Mouse (Mus musculus) frontal cortex, postnatal 14 days (tissue): ENCODE measurements around the gene Gucy2d.

Experiments
- DNase-seq, 2 experiments: peaks; one replicate each; pipeline ENCODE4 v3.0.0; 2022; ENCODE audit warnings: low spot score in 2 of 2

Gucy2d gene

DNA sequence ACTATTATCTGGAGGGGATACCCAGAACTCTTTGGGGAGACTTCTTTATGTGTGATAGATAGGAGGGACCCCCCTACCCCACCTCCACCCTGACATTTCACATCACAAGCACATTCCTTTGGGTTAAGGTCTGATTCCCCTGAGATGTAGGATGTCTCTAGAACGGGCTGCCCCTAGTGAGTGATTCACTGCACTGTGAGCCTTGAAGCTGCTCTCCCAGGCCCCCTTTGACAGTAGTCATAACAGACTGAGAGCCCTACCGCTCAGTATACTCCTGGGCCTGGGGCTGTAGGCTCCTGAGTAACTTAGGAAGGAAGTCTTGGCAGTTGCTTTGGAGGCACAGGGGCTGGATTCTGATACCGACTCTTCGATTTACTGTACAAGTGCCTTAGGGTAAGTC, 50.1 kb downstream of the Gucy2d start:
- DNase-seq, result no peak

DNA sequence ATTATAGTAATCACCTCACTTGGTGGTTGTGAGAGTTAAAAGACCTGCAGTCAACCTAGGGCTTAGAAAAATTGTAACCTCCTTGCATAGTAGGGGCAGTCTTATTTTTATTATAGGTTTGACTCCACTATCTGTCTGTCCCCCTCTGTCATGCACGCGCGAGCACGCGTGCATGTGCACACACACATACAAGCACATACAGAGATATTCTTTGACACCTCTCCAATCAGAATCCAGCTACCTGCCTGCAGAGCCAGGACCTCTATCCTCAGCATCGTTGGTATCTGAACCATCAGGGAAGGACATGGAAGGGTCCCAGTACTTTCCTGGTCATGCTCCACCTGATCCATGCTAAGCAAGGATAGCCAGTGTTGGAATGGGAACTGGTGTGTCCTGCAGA, 50.7 kb downstream of the Gucy2d start:
- no peak for DNase-seq

DNA sequence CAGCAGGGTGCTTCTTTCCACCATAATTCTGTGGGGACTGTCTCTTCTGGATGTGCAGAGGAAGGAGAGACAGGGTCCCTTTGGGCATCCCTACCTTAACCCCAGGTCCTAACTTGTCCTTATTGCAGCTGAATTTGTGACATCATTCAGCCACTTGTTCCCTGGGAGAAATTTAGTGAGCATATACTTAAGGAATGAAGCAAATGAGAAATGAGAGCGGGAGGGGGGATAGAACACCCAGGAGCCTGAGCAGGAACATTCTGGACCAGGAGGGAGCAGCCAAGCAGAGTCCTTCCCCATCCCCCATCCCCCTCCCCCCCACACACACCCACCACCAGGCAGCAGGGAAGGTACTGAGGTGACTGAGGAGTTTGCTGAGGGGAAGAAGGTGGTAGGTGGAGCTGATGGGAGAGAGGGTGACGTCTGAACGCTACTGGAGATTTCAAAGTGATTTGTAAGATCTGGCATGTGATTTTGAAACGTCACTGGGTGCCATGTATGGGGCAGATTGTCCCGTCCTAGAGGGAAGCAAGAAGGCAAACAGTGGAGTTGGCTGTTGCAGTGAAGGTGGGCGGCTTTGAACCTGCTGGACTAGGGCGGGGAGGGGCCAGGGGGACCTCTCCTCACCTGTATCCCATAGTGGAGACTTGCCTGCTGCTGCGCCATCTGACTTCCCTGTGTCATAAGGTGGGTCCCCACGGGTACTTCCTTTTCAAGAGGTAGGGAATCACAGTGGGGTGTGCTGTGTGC, 51.4 kb downstream of the Gucy2d start:
- DNase-seq, result no peak

DNA sequence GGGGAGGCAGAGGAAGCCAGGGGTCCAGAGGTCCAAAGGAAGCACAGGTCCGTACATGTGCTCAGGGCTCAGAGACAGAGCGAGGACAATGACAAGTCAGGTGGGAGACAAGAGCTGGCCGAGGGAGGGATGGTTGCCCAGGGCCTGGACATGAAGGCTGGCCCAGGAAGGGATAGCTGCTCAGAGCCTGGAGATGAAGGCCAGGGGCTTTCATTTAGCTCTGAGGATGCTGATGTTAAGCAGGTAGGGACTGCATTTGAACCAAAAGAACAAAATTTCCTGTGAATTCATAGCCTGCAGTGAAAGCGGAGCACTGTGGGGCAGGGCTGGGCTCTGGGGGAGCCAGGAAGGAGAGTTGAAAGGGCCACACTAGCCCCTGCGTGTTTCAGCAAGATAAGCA, 52.1 kb downstream of the Gucy2d start:
- DNase-seq, result no peak

DNA sequence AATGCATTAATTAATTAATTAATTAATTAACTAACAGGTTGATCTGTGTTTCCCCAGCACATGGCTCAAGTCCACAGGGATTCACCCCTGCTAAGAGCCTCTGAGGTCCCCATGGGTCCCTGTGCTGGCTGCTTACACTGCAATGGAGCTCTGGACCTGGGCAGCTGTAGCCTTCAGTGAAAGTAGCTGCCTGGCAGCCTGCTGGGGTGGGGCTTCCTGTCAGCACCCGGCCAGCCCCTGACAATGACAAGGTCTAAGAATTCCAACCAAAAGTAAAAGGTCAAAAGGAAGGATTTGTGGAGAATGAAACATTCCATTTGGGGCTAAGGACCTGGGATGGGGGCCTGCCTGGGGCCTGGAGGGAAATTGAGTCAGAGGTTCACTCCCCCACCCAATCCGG, 53.1 kb downstream of the Gucy2d start:
- no peak for DNase-seq

DNA sequence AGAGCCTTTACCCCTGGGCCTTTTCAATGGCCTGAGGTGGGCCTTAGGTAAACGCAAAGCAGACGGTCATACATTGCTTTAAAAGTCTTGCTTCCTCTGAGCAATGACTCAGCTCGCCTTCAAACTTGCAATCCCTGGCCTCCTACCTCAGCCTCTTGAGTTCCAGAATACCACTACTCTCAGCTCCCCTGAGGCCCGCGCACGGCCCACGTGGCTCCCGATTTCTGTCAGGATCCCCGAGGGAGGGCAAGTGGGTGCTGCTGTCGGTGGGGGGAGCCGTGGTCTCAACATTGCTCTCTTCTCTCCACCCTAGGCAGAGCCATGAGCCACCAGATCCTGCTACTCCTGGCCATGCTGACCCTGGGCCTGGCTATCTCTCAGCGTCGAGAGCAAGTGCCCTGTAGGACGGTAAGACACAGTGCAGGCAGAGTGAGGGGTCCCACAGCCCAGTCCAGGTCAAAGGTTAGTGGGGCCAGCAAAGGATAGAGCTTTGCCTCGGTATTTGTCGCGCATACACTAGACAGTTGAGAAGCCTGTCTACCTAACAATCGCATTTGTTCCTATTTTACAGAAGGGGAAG, 53.8 kb downstream of the Gucy2d start:
- DNase-seq, result no peak

DNA sequence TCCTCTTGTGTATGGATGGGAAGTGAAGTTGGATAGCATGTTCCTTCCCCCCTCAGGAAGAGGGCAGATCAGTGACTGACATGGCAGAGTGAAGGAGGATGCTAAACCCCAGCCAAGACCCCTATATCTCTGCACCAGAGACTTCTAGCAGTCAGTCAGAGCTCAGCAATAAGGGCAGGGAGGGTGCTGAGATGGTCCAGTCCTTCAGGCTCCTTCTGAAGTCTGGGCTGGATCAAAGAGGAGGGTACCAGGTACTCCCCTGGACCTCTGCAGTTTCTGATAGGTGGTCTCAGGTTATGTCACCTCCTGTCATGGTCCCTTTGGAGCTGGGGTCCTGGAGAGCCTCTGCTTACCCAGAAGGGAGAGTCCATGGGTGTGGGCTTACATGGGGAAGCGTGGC, 55.4 kb downstream of the Gucy2d start:
- no peak for DNase-seq

DNA sequence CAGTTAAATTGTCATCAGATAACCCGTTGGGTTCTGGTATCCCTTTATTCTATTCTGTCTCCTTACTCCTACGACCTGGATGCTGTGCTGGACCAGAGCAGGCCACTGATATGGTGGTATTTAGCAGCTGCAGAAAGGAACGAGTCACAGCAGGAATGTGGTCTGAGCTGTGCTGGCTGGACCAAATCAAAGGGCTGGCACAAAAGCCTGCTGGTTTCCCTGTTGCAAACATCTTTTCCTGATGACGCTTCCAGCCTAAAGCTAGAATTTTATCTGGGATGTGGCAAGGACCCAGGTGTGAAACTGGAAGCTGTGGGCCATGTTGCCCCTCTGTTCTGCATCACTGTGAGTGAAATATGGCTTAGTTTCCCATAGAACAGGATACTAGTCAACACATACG, 57.2 kb downstream of the Gucy2d start:
- no peak for DNase-seq

DNA sequence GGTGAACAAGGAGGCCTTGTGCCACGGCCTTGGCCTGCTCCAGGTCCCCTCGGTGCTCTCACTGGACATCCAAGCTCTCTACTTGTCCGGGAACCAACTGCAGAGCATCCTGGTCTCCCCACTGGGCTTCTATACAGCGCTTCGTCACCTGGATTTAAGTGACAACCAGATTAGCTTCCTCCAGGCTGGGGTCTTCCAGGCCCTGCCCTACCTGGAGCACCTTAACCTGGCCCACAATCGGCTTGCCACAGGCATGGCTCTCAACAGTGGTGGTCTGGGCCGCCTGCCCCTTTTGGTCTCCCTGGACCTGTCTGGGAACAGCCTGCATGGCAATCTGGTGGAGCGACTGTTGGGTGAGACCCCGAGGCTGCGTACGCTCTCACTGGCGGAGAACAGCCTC, 57.9 kb downstream of the Gucy2d start:
- no peak for DNase-seq

DNA sequence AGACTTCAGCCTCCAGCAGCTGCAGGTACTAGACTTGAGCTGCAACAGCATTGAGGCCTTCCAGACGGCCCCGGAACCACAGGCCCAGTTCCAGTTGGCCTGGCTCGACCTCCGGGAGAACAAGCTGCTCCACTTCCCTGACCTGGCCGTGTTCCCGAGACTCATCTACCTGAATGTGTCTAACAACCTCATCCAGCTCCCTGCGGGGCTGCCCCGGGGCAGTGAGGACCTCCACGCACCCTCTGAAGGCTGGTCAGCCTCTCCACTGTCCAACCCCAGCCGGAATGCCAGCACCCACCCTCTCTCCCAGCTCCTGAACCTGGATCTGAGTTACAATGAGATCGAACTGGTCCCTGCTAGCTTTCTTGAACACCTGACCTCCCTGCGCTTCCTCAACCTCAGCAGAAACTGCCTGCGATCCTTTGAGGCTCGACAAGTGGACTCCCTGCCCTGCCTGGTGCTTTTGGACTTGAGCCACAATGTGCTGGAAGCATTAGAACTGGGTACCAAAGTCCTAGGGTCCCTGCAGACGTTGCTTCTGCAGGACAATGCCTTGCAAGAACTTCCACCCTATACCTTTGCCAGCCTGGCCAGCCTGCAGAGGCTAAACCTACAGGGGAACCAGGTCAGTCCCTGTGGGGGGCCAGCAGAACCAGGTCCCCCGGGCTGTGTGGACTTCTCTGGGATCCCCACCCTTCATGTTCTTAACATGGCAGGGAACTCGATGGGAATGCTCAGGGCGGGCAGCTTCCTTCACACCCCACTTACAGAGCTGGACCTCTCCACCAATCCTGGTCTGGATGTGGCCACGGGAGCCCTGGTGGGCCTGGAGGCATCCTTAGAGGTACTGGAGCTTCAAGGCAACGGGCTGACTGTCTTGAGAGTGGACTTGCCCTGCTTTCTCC, 58.7 kb downstream of the Gucy2d start:
- DNase-seq, result no peak

DNA sequence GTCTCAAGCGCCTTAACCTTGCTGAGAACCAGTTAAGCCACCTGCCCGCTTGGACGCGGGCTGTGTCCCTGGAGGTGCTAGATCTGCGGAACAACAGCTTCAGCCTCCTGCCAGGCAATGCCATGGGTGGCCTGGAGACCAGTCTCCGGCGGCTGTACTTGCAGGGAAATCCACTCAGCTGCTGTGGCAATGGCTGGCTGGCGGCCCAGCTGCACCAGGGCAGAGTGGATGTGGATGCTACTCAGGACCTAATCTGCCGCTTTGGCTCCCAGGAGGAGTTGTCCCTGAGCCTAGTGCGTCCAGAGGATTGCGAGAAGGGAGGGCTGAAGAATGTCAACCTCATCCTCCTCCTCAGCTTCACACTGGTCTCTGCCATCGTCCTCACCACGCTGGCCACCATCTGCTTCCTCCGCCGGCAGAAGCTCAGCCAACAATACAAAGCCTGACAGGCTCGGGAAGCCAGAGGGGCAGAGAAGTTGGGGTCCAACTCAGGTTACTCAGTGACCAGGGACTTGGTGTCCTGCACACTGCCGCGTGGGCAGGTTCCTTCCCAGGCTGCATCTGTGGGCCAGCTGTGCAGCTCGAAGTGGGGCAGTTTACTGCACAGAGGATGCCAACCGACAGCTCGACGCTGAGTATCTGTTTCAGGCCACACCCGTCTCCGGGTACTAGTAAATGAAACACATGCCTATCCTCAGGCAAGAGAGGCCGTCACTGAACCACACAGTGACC, 59.5 kb downstream of the Gucy2d start:
- DNase-seq, result no peak

DNA sequence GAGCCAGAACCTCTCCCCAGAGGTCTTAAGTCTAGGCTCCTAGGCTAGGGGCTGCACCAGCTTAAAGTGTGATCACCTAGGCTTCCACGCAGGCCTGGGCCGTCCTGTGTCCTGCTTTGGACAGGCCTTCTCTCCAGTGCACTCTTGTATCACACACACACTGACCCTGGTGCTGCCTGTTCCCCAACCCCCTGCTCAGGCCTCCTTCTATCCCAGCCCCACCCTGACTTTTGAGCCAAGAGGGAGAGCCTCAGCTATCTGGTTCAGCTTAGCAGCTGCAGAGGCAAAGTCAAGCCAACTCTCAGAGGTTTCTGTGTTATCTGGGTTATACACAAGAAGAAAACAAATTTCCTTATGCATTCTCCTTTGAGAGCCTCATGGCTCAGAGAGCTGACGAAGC, 60.3 kb downstream of the Gucy2d start:
- no peak for DNase-seq

DNA sequence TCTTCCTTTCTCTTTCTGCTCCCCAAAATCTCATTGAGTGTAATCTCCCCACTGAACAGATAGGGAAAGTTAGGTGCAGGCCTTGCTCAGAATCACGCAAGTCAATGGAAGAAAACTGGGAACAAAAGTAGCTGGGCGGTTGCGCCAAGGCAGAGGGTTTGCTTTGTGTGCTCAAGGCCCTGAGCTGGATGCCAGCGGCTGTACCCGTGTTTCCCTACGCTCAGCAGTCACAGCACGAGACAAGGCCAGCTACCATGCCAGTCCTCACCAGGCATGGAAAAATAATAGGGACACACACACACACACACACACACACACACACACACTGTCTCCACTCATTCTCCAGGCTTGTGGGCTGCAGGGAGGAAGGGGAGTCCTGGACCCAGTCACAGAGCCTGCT, 60.9 kb downstream of the Gucy2d start:
- no peak for DNase-seq

DNA sequence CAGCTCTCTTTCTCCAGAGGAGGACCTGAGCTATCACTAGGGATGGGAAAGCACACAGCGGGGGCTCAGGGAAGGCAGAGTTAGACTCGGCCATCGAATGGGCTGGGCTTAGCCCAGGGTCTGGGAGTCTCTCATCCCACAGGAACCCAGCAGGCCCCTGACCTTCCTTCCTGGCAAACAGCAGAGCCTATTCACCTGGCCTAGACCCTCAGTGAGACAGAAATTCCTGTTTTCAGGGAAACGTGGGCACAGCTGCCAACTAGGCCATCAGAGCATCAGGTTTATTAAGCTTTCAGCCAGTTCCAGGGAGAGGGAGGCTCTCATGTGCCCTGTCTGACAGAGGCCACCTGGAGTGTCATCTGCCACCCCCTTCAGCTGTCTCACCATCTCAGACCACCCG, 62.7 kb downstream of the Gucy2d start:
- DNase-seq, result no peak

DNA sequence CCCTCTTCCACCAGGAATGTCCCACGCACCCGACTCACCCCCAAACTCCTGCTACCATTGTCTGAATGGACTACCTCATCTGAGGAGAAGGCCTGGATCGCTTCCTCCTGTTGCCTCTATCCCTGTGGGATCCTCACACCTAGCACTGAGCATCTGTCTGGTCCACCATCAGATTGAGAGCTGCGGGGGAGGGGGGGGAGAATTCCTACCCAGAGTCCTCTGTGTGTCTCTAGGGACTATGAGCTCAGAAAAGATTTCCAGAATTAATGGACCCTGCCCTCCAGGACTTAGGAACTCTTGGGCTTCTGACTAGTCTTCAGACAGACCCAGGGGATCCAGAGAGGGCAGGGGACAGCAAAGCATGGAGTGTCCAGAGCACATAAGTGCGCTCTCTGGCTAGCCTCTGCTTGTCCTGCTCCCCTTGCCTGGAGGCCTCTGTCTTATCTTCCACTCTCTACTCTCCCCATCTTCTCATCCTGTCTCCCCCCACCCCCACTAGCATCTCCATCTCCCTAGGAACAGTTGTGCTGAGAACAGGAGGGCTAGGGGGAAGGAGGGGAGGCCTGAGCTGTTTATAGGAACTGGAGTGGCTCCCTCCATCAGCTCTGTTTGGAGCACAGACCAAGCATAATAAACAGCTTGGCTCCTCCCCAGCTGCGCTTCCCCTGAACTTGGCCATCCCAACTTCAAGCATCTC, 63.9 kb downstream of the Gucy2d start:
- DNase-seq, result no peak

DNA sequence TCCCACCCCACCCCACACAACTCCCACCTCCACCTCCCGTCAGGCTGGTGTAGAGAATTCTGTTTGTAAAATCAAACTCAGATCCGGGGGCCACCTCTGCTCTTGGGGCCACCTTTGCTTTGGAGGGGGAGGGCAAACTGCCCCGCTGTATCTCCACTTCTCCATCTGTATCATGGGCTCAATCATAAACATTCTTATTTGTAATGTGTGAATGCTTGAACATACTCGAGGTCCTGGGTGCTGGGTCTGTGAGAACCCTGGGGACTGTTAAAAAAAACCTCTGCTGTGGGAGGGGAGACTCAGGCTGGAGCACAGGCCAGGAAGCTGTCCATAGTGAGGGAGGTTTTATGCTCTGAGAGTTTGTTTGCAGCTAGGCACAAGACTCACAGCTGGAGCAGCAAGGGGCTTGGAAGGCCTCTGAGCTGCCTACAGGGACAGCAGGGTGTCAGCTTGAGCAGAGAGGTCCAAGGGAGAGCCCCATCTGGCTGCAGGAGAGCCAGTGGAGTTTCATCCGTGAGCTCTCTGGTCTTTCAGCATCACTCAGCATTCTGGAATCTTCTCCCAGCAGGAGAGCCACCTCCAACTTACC, 64.6 kb downstream of the Gucy2d start:
- no peak for DNase-seq

DNA sequence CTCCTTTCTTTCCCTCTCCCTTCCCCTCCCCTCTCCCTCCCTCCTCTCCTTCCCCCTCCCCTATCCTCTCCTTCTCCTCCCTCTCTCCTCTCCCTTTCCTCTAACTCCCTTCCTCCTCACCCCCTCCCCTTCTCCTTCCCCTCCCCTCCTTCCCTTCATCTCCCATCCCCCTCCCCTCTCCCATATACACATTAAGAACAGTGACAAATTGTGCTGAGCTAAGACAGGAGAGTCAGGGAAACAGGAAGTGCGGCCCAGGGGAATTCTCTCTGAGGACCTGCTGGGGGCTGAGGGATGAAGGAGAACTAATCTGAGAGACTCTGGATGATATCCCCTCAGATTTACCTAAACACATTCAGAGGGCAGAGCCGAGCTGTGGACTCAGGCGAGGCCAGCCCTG, 65.4 kb downstream of the Gucy2d start:
- DNase-seq, result no peak

DNA sequence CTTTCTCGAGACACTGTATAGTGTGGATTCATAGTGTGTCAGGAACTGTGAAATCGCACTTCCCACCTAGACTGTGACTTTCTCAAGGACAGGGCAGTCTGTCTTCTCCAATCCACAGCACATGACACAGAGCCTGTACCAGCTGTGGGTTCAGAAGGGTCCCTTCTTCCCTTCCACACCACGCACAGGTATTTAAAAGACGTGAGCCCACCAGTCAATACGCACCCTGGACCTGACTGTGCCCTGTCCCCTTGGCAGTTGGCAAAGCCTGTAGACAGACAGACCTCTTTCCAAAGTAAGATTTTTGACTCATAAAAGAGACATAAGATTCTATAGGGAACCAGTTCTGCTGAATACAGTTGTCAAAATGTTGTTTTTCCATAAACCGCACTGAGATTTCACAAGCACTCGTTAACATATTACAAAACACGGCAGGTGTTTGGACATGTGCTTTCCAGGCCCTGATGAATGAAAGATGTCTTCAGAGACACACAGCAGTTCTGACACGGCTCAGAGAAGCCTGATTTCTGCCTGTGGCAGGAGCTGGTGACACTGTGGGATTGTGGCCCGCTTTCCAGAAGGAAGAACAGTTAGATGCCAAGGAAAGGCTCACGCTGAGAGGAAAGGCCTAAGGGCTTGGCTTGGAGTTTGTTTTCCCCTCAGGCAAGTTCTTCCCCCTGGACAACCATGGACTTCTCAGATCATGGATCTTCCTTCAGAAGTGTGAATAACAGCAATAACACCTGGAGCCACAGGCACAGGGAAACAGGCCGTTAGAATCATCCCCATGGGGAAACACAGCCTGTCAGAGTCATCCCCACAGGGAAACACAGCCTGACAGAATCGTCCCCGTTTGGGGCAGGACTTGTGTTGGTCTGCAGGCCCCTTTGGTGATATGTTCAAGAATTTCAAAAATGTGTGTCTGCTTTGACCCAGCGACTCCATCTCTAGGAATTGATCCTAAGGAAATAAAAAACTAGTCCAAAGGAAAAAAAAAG, 71.0 kb downstream of the Gucy2d start:
- no peak for DNase-seq

DNA sequence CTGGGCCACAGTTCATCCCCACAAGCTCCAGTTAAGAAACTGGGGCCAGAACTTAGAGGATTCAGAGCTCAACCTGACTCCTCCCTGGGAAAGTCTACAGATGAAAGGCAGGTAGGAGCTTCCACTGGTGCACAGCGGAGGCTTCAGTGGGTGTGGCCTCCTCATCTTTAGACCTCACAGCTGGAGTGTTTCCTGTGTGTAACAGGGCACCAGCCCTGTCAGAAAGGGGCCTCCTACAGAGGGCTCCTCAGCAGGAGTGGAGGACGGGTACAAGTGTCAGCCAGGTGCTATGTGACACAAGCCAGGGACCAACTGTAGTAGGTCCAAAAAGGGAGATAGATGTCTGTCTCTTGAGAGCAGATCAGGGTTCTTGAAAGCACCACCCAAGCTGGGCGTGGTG, 73.0 kb downstream of the Gucy2d start:
- DNase-seq, result no peak

DNA sequence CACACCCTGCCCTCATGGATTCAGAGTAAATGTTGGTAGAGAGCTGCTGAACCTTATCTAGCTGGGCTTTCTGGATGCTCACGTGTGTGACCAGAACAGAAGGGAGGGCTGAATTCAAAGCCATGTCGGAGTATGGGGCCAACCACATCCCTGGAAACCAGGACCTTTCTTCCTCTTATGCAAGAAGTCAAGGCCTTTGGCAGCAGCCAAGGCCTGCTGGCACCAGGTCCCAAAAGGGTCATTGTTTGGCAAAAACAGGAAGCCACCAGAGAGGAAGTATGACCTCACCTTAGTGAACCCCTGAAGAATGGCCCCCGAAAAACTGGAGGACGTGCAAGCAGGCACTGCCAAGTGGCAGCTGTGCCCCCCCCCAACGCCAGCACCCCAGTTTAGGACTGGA, 82.4 kb downstream of the Gucy2d start:
- no peak for DNase-seq
